Mouse (Mus musculus): ENCODE measurements around the gene Lrrk1. TPM values are rescaled to one million over a fixed set of nuclear protein-coding genes. Genes with fewer than 3 reads are reported as not detected.

Gene Lrrk1
- total and polyA plus RNA-seq, 2 experiments from 2014 or later, result 2.1 to 3.8 TPM

GRCm38 (mm10) chr7:66342831-66343230 lies 45.3 kb downstream of the Lrrk1 start:
- no peak overlapping the region for H3K9ac ChIP-seq (replicated peaks; ENCODE audit: low read length, poor library complexity, severe bottlenecking)
- DNase-seq (ENCODE audit: low spot score) (no peak), ATAC-seq (ENCODE audit: low FRiP score) (no peak)
- no peak overlapping the region for H3K4me2 ChIP-seq (ENCODE audit: low read depth, low read length, poor library complexity, severe bottlenecking)
- no peaks in the 10 kb centered on the region for H3K36me3 ChIP-seq (ENCODE audit: insufficient read depth, low read length)
- WGBS, result 76% methylated on average over 6 of the region's 6 CpGs
- no peak for TF ChIP-seq CTCF (IDR thresholded peaks at IDR 0.05)
- H3K4me3 ChIP-seq (ENCODE audit: low read depth, low read length), result no peak overlapping the region
- H3K27me3 ChIP-seq (ENCODE audit: insufficient read depth, low read length), result no peaks in the 10 kb centered on the region
- no peaks in the 10 kb centered on the region for H3K4me1 ChIP-seq (ENCODE audit: insufficient read depth, low read length)
- H3K27ac ChIP-seq (ENCODE audit: low read depth, low read length), result no peak overlapping the region
- H3K9me3 ChIP-seq (ENCODE audit: low read length), result no peaks in the 10 kb centered on the region

- ATAC-seq (ENCODE audit: low FRiP score), result no peak
- Histone ChIP-seq H3K27ac (ENCODE audit: low read depth, low read length) (no peak overlapping the region), H3K4me2 (ENCODE audit: low read depth, low read length, poor library complexity, severe bottlenecking) (no peak overlapping the region), H3K9ac (replicated peaks; ENCODE audit: low read length, poor library complexity, severe bottlenecking) (no peak overlapping the region), H3K36me3 (ENCODE audit: insufficient read depth, low read length) (no peaks in the 10 kb centered on the region), H3K27me3 (ENCODE audit: insufficient read depth, low read length) (no peaks in the 10 kb centered on the region), H3K4me1 (ENCODE audit: insufficient read depth, low read length) (no peaks in the 10 kb centered on the region), H3K9me3 (ENCODE audit: low read length) (no peaks in the 10 kb centered on the region), H3K4me3 (ENCODE audit: low read depth, low read length) (no peak overlapping the region)
- peak; percentile 67 for TF ChIP-seq CTCF (IDR thresholded peaks at IDR 0.05)
- DNase-seq (ENCODE audit: low spot score), result peak; percentile 46
- 36% methylated on average over 4 of the region's 4 CpGs for WGBS
Measured at GRCm38 (mm10) chr7:66342323-66342722, 45.8 kb downstream of the Lrrk1 start.

- Histone ChIP-seq H3K27me3 (ENCODE audit: insufficient read depth, low read length) (no peaks in the 10 kb centered on the region), H3K9ac (replicated peaks; ENCODE audit: low read length, poor library complexity, severe bottlenecking) (no peak overlapping the region), H3K27ac (ENCODE audit: low read depth, low read length) (no peak overlapping the region), H3K4me3 (ENCODE audit: low read depth, low read length) (no peak overlapping the region), H3K9me3 (ENCODE audit: low read length) (no peaks in the 10 kb centered on the region), H3K4me2 (ENCODE audit: low read depth, low read length, poor library complexity, severe bottlenecking) (no peak overlapping the region), H3K36me3 (ENCODE audit: insufficient read depth, low read length) (no peaks in the 10 kb centered on the region), H3K4me1 (ENCODE audit: insufficient read depth, low read length) (no peaks in the 10 kb centered on the region)
- DNase-seq (ENCODE audit: low spot score), result no peak
- WGBS, result 52% methylated on average over 3 of the region's 3 CpGs
- TF ChIP-seq CTCF (IDR thresholded peaks at IDR 0.05), result no peak
- ATAC-seq (ENCODE audit: low FRiP score), result no peak
Measured at GRCm38 (mm10) chr7:66340044-66340443, 48.1 kb downstream of the Lrrk1 start.

- H3K4me2 ChIP-seq (ENCODE audit: low read depth, low read length, poor library complexity, severe bottlenecking), result no peak overlapping the region
- H3K27me3 ChIP-seq (ENCODE audit: insufficient read depth, low read length), result no peaks in the 10 kb centered on the region
- H3K4me3 ChIP-seq (ENCODE audit: low read depth, low read length), result no peak overlapping the region
- no peaks in the 10 kb centered on the region for H3K9me3 ChIP-seq (ENCODE audit: low read length)
- no peaks in the 10 kb centered on the region for H3K4me1 ChIP-seq (ENCODE audit: insufficient read depth, low read length)
- 58% methylated on average over 5 of the region's 5 CpGs for WGBS
- TF ChIP-seq CTCF (IDR thresholded peaks at IDR 0.05), result no peak
- H3K9ac ChIP-seq (replicated peaks; ENCODE audit: low read length, poor library complexity, severe bottlenecking), result no peak overlapping the region
- no peaks in the 10 kb centered on the region for H3K36me3 ChIP-seq (ENCODE audit: insufficient read depth, low read length)
- H3K27ac ChIP-seq (ENCODE audit: low read depth, low read length), result no peak overlapping the region
- ATAC-seq (ENCODE audit: low FRiP score) (no peak), DNase-seq (ENCODE audit: low spot score) (no peak)
Measured at GRCm38 (mm10) chr7:66339625-66340024, 48.5 kb downstream of the Lrrk1 start.

DNA sequence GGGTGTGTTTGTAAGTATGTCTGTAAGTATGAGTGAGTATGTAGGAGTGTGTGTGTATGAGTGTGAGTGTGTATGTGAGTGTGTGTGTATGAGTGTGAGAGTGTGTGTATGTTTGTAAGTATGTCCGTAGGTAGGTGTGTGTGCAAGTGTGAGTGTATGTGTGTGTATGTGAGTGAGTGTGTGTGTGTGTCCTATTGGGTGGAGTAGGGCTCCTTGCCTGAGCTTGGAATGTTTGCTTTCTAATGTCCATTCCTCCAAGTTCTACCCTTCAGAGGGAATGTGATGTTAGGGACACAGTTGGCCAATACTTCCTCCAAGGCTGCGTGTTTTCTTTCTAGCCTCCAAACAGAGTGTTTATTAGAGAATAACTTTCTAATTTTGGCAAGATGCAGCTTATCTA lies 51.2 kb downstream of the Lrrk1 start:
- no peak for ATAC-seq (ENCODE audit: low FRiP score)
- no peak overlapping the region for H3K4me3 ChIP-seq (ENCODE audit: low read depth, low read length)
- 93% methylated on average over 2 of the region's 2 CpGs for WGBS

GRCm38 (mm10) chr7:66333906-66334500 lies 54.1 kb downstream of the Lrrk1 start:
- no peak overlapping the region for H3K27ac ChIP-seq (ENCODE audit: low read depth, low read length)
- H3K27me3 ChIP-seq (ENCODE audit: insufficient read depth, low read length), result no peaks in the 10 kb centered on the region
- ATAC-seq (ENCODE audit: low FRiP score) (no peak), DNase-seq (ENCODE audit: low spot score) (no peak)
- H3K4me2 ChIP-seq (ENCODE audit: low read depth, low read length, poor library complexity, severe bottlenecking), result no peak overlapping the region
- no peaks in the 10 kb centered on the region for H3K36me3 ChIP-seq (ENCODE audit: insufficient read depth, low read length)
- H3K9me3 ChIP-seq (ENCODE audit: low read length), result no peaks in the 10 kb centered on the region
- no peak overlapping the region for H3K4me3 ChIP-seq (ENCODE audit: low read depth, low read length)
- no peaks in the 10 kb centered on the region for H3K4me1 ChIP-seq (ENCODE audit: insufficient read depth, low read length)
- no peak for TF ChIP-seq CTCF (IDR thresholded peaks at IDR 0.05)
- H3K9ac ChIP-seq (replicated peaks; ENCODE audit: low read length, poor library complexity, severe bottlenecking), result no peak overlapping the region
- 90% methylated on average over 4 of the region's 4 CpGs for WGBS

More for the DNA sequence above, 51.2 kb downstream of the Lrrk1 start:
- H3K4me2 ChIP-seq (ENCODE audit: low read depth, low read length, poor library complexity, severe bottlenecking), result no peak overlapping the region
- TF ChIP-seq CTCF (IDR thresholded peaks at IDR 0.05), result no peak
- no peak for DNase-seq (ENCODE audit: low spot score)
- no peak overlapping the region for H3K27ac ChIP-seq (ENCODE audit: low read depth, low read length)
- H3K9me3 ChIP-seq (ENCODE audit: low read length), result no peaks in the 10 kb centered on the region
- H3K4me1 ChIP-seq (ENCODE audit: insufficient read depth, low read length), result no peaks in the 10 kb centered on the region
- H3K36me3 ChIP-seq (ENCODE audit: insufficient read depth, low read length), result no peaks in the 10 kb centered on the region
- no peaks in the 10 kb centered on the region for H3K27me3 ChIP-seq (ENCODE audit: insufficient read depth, low read length)
- H3K9ac ChIP-seq (replicated peaks; ENCODE audit: low read length, poor library complexity, severe bottlenecking), result no peak overlapping the region
